Mouse (Mus musculus) midbrain, embryonic 11.5 days (tissue): Measurements from ENCODE around the gene Gna13. TPM values are rescaled to one million over a fixed set of nuclear protein-coding genes. Genes with fewer than 3 reads are reported as not detected.

Experiments used
- ATAC-seq: fragments of 200-750 bp; cut with Nextera tagmentation; 2 replicates; pipeline ENCODE4 v1.8.0; 2017; ENCODE audit warnings: moderate TSS enrichment, moderate library complexity; ENCODE audit not compliant: low FRiP score
- DNase-seq: peaks from one replicate; pipeline ENCODE4 v3.0.0; 2015; ENCODE audit warnings: low spot score; ENCODE audit errors: missing footprints
- H3K27ac ChIP-seq: fragments of 300-500 bp; sonication (generic); 2 replicates; pipeline ENCODE4 v1.5.1; 2014; ENCODE audit warnings: low read depth, low read length
- H3K27me3 ChIP-seq: fragments of 300-500 bp; sonication (generic); 2 replicates; pipeline ENCODE4 v1.6.1; 2014; ENCODE audit warnings: mild to moderate bottlenecking, low read length, moderate library complexity, mixed read lengths; ENCODE audit not compliant: control insufficient read depth, insufficient read depth
- H3K36me3 ChIP-seq: fragments of 300-500 bp; sonication (generic); 2 replicates; pipeline ENCODE4 v1.6.1; 2014; ENCODE audit warnings: mild to moderate bottlenecking, low read length, moderate library complexity, mixed read lengths; ENCODE audit not compliant: control insufficient read depth, insufficient read depth
- H3K4me1 ChIP-seq: fragments of 300-500 bp; sonication (generic); 2 replicates; pipeline ENCODE4 v1.6.1; 2014; ENCODE audit warnings: low read length; ENCODE audit not compliant: control insufficient read depth, insufficient read depth
- H3K4me2 ChIP-seq: fragments of 300-500 bp; sonication (generic); 2 replicates; pipeline ENCODE4 v1.6.1; 2014; ENCODE audit warnings: mild to moderate bottlenecking, moderate library complexity
- H3K4me3 ChIP-seq: fragments of 300-500 bp; sonication (generic); 2 replicates; pipeline ENCODE4 v1.5.1; 2014; ENCODE audit warnings: low read depth, low read length
- H3K9ac ChIP-seq: fragments of 300-500 bp; sonication (generic); 2 replicates; pipeline ENCODE4 v1.6.1; 2014; ENCODE audit warnings: low read length
- H3K9me3 ChIP-seq: fragments of 300-500 bp; sonication (generic); 2 replicates; pipeline ENCODE4 v1.6.1; 2016; ENCODE audit warnings: low read length; ENCODE audit not compliant: control insufficient read depth
- WGBS: fragments of 180-500 bp; shearing (Covaris S2); extraction: QIAGEN DNeasy Blood & Tissue Kit; methylation state at CpG from one replicate; pipeline ENCODE4 v1.1.7; 2014; 5-methylcytosine and 5-hydroxymethylcytosine counted together
- polyA plus RNA-seq: library from polyadenylated mRNA; unstranded; fragments of >200 nt; fragmentation: Nextera tagmentation; extraction: Ambion mirVana; gene quantifications from 2 replicates; pipeline ENCODE4 v1.2.1, GENCODE M21; 2014

Gna13 gene
- polyA plus RNA-seq, 1 experiment from 2014 or later: 19.4 TPM

- Histone ChIP-seq H3K36me3 (no peaks in the 10 kb centered on the region), H3K27ac (no peak overlapping the region), H3K4me2 (no peak overlapping the region), H3K27me3 (no peaks in the 10 kb centered on the region), H3K4me3 (no peak overlapping the region), H3K4me1 (no peaks in the 10 kb centered on the region), H3K9me3 (no peaks in the 10 kb centered on the region), H3K9ac (no peak overlapping the region)
- no peak for ATAC-seq
- WGBS: 31% methylated on average over 10 of the region's 10 CpGs
- DNase-seq: no peak
Measured at GRCm38 (mm10) chr11:109343991-109344599, 18.5 kb upstream of the Gna13 start.

- Histone ChIP-seq H3K9ac (no peak overlapping the region), H3K27ac (no peak overlapping the region), H3K4me2 (no peak overlapping the region), H3K36me3 (no peaks in the 10 kb centered on the region), H3K27me3 (no peaks in the 10 kb centered on the region), H3K4me1 (no peaks in the 10 kb centered on the region), H3K4me3 (no peak overlapping the region), H3K9me3 (no peaks in the 10 kb centered on the region)
- 76% methylated on average over 10 of the region's 10 CpGs for WGBS
- no peak for DNase-seq
- no peak for ATAC-seq
Measured at GRCm38 (mm10) chr11:109347242-109347959, 15.2 kb upstream of the Gna13 start.

- no peak overlapping the region for H3K9ac ChIP-seq
- WGBS: 83% methylated on average over 12 of the region's 12 CpGs
- no peak for ATAC-seq
Measured at GRCm38 (mm10) chr11:109348408-109348807, 14.2 kb upstream of the Gna13 start.

GRCm38 (mm10) chr11:109349652-109350316 lies 12.8 kb upstream of the Gna13 start:
- no peak overlapping the region for H3K27ac ChIP-seq
- H3K9me3 ChIP-seq: no peaks in the 10 kb centered on the region
- DNase-seq (no peak), ATAC-seq (no peak)
- no peaks in the 10 kb centered on the region for H3K27me3 ChIP-seq
- no peak overlapping the region for H3K4me3 ChIP-seq
- H3K4me2 ChIP-seq: no peak overlapping the region
- H3K9ac ChIP-seq: no peak overlapping the region
- WGBS: 69% methylated on average over 5 of the region's 5 CpGs
- no peaks in the 10 kb centered on the region for H3K4me1 ChIP-seq
- H3K36me3 ChIP-seq: no peaks in the 10 kb centered on the region

More at GRCm38 (mm10) chr11:109348408-109348807, 14.2 kb upstream of the Gna13 start:
- no peak for DNase-seq
- Histone ChIP-seq H3K27me3 (no peaks in the 10 kb centered on the region), H3K36me3 (no peaks in the 10 kb centered on the region), H3K4me1 (no peaks in the 10 kb centered on the region), H3K4me3 (no peak overlapping the region), H3K9me3 (no peaks in the 10 kb centered on the region), H3K4me2 (no peak overlapping the region), H3K27ac (no peak overlapping the region)

GRCm38 (mm10) chr11:109350317-109350714 lies 12.3 kb upstream of the Gna13 start:
- no peak overlapping the region for H3K4me2 ChIP-seq
- H3K9me3 ChIP-seq: no peaks in the 10 kb centered on the region
- no peaks in the 10 kb centered on the region for H3K4me1 ChIP-seq
- no peak overlapping the region for H3K9ac ChIP-seq
- no peak overlapping the region for H3K27ac ChIP-seq
- 87% methylated on average over 7 of the region's 7 CpGs for WGBS
- H3K27me3 ChIP-seq: no peaks in the 10 kb centered on the region
- no peaks in the 10 kb centered on the region for H3K36me3 ChIP-seq
- H3K4me3 ChIP-seq: no peak overlapping the region
- ATAC-seq (no peak), DNase-seq (no peak)

- WGBS: 91% methylated on average over 4 of the region's 4 CpGs
- H3K27me3 ChIP-seq: no peaks in the 10 kb centered on the region
- no peak overlapping the region for H3K27ac ChIP-seq
- H3K9ac ChIP-seq: no peak overlapping the region
- DNase-seq (no peak), ATAC-seq (no peak)
- H3K4me2 ChIP-seq: no peak overlapping the region
- H3K4me1 ChIP-seq: no peaks in the 10 kb centered on the region
- H3K9me3 ChIP-seq: no peaks in the 10 kb centered on the region
- H3K4me3 ChIP-seq: no peak overlapping the region
- H3K36me3 ChIP-seq: no peaks in the 10 kb centered on the region
Measured at GRCm38 (mm10) chr11:109351489-109351888, 11.1 kb upstream of the Gna13 start.

- no peaks in the 10 kb centered on the region for H3K36me3 ChIP-seq
- H3K27me3 ChIP-seq: no peaks in the 10 kb centered on the region
- H3K4me3 ChIP-seq: no peak overlapping the region
- DNase-seq (no peak), ATAC-seq (no peak)
- WGBS: 81% methylated on average over 12 of the region's 12 CpGs
- no peak overlapping the region for H3K4me2 ChIP-seq
- no peaks in the 10 kb centered on the region for H3K9me3 ChIP-seq
- no peak overlapping the region for H3K27ac ChIP-seq
- H3K9ac ChIP-seq: no peak overlapping the region
- H3K4me1 ChIP-seq: peaks cover 2% of the 10 kb centered on the region; the same call in 1 of the 2 replicates
Measured at GRCm38 (mm10) chr11:109353391-109354235, 9.0 kb upstream of the Gna13 start.

GRCm38 (mm10) chr11:109354236-109354613 lies 8.4 kb upstream of the Gna13 start:
- Histone ChIP-seq H3K9me3 (no peaks in the 10 kb centered on the region), H3K9ac (no peak overlapping the region), H3K4me2 (no peak overlapping the region), H3K27ac (no peak overlapping the region), H3K4me1 (peaks cover 5% of the 10 kb centered on the region; the same call in 1 of the 2 replicates), H3K36me3 (no peaks in the 10 kb centered on the region), H3K27me3 (no peaks in the 10 kb centered on the region), H3K4me3 (no peak overlapping the region)
- 83% methylated on average over 6 of the region's 6 CpGs for WGBS
- DNase-seq (no peak), ATAC-seq (no peak)
